Mouse (Mus musculus) bone marrow, adult 2 months (tissue): ENCODE results near the gene Ptprg.

Experiments used
- CTCF ChIP-seq: fragments of 200-500 bp; IDR thresholded peaks from 2 replicates; pipeline ENCODE4 v1.5.1; 2011; ENCODE audit warnings: low read length, control low read depth; ENCODE audit not compliant: control insufficient read depth, insufficient read depth
- POLR2A ChIP-seq: fragments of 200-500 bp; IDR thresholded peaks from 2 replicates; pipeline ENCODE4 v1.6.1; 2011; ENCODE audit warnings: low read depth, mild to moderate bottlenecking, control low read depth, low read length, borderline replicate concordance; ENCODE audit not compliant: control insufficient read depth

GRCm38 (mm10) chr14:11984086-11984485, 430.8 kb downstream of the Ptprg start:
- TF ChIP-seq CTCF = no peak
- TF ChIP-seq POLR2A = no peak
